8 mouse cellular contexts compared by ENCODE assay signal in the genomic region with DNA sequence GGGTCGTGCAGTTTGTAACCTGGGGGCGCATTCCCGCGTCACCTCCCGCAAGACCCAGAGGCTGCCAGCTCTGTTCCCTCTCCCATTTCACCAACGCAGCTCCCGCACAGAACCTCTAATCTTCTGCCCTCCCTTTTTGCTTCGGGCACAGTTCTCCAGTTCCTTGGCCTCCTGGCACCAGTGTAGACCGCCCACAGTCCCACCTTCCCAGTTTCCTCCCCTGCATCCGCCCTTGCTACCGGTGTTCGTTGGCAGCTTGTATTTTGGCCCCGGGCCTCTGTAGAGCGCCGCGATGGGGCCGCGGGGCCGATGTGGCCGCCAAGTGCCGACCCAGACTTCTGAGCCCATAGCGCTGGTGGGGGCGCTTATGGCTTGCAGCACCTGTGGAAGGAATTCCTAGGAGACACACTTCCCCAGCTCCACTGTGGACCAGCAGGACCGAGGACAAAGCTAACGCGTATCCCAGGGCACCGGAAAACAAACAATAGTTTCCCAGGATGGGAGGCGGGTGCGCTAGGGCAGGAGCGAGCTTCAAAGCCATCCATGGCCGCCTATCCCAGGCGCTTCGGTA. TPM values are rescaled to one million over a fixed set of nuclear protein-coding genes. Genes with fewer than 3 reads are reported as not detected.
DNase-seq lines count a peak whose midpoint lies in the region; ATAC-seq lines count a peak whose summit lies in the region.

Odf3b (minus strand) TSS at position 452 of the 571 bp plus-strand sequence.

- no peak within 1 kb of the TSS for H3K27ac ChIP-seq in embryonic facial prominence, embryonic 14.5 days (replicated peaks; ENCODE audit: low read depth, low read length)
- H3K27ac ChIP-seq in limb, embryonic 11.5 days (replicated peaks; ENCODE audit: low read depth, low read length), result no peak within 1 kb of the TSS
- no peak within 1 kb of the TSS for H3K27ac ChIP-seq in midbrain, embryonic 13.5 days

- no peaks in the 10 kb centered on the region for H3K36me3 ChIP-seq in embryonic facial prominence, embryonic 14.5 days (ENCODE audit: control insufficient read depth, insufficient read depth, low read length)
- no peaks in the 10 kb centered on the region for H3K36me3 ChIP-seq in limb, embryonic 11.5 days (ENCODE audit: control insufficient read depth, insufficient read depth, low read length)
- H3K36me3 ChIP-seq in midbrain, embryonic 13.5 days, result no peaks in the 10 kb centered on the region

- H3K9ac ChIP-seq in embryonic facial prominence, embryonic 14.5 days (ENCODE audit: low read depth, low read length), result peak within 1 kb of the TSS; percentile 45
- peak within 1 kb of the TSS; percentile 5 for H3K9ac ChIP-seq in limb, embryonic 11.5 days (ENCODE audit: low read length)
- peak within 1 kb of the TSS; percentile 58 for H3K9ac ChIP-seq in midbrain, embryonic 13.5 days (replicated peaks)

- peak within 1 kb of the TSS; percentile 39 for H3K4me3 ChIP-seq in embryonic facial prominence, embryonic 14.5 days (ENCODE audit: low read depth, low read length)
- H3K4me3 ChIP-seq in limb, embryonic 11.5 days (ENCODE audit: low read depth, low read length), result peak within 1 kb of the TSS; percentile 34
- peak within 1 kb of the TSS; percentile 38 for H3K4me3 ChIP-seq in midbrain, embryonic 13.5 days (replicated peaks)

- H3K4me2 ChIP-seq in embryonic facial prominence, embryonic 14.5 days (ENCODE audit: low read depth, low read length), result peak within 1 kb of the TSS; percentile 71
- H3K4me2 ChIP-seq in limb, embryonic 11.5 days (ENCODE audit: low read depth, severe bottlenecking), result peak within 1 kb of the TSS; percentile 63
- peak within 1 kb of the TSS; percentile 64 for H3K4me2 ChIP-seq in midbrain, embryonic 13.5 days (replicated peaks)

- H3K4me1 ChIP-seq in embryonic facial prominence, embryonic 14.5 days (ENCODE audit: control insufficient read depth, insufficient read depth, low read length), result peaks cover 17% of the 10 kb centered on the region; the same call in 1 of the 2 replicates
- H3K4me1 ChIP-seq in limb, embryonic 11.5 days (ENCODE audit: control insufficient read depth, insufficient read depth, low read length), result peaks cover 10% of the 10 kb centered on the region
- peaks cover 27% of the 10 kb centered on the region for H3K4me1 ChIP-seq in midbrain, embryonic 13.5 days (replicated peaks)

- under 1% methylated on average over 28 of the region's 33 CpGs for WGBS in embryonic facial prominence, embryonic 14.5 days
- WGBS in limb, embryonic 11.5 days, result under 1% methylated on average over 31 of the region's 33 CpGs
- WGBS in midbrain, embryonic 13.5 days, result 1% methylated on average over 33 of the region's 33 CpGs

- no peaks in the 10 kb centered on the region for H3K9me3 ChIP-seq in embryonic facial prominence, embryonic 14.5 days (ENCODE audit: control insufficient read depth, low read length)
- H3K9me3 ChIP-seq in limb, embryonic 11.5 days (ENCODE audit: control insufficient read depth, low read length), result no peaks in the 10 kb centered on the region
- no peaks in the 10 kb centered on the region for H3K9me3 ChIP-seq in midbrain, embryonic 13.5 days

- peaks cover 59% of the 10 kb centered on the region for H3K27me3 ChIP-seq in embryonic facial prominence, embryonic 14.5 days (replicated peaks; ENCODE audit: control insufficient read depth, insufficient read depth, low read length)
- H3K27me3 ChIP-seq in limb, embryonic 11.5 days (ENCODE audit: control insufficient read depth, insufficient read depth, low read length), result peaks cover 41% of the 10 kb centered on the region
- H3K27me3 ChIP-seq in midbrain, embryonic 13.5 days, result peaks cover 51% of the 10 kb centered on the region

- no peak for ATAC-seq in embryonic facial prominence, embryonic 14.5 days (ENCODE audit: low read depth)
- ATAC-seq in limb, embryonic 11.5 days (ENCODE audit: insufficient number of reproducible peaks, low FRiP score, low TSS enrichment, low read depth), result no peak; the same call in 1 of the 2 replicates
- peak; percentile 21; the same call in 1 of the 2 replicates for ATAC-seq in midbrain, embryonic 13.5 days

- DNase-seq in gastrocnemius, postnatal 10 days, result peak; percentile 15
- DNase-seq in gastrocnemius, adult 8-10 months (ENCODE audit: low spot score in 2 of 2), result no peak
- DNase-seq in embryonic facial prominence, embryonic 14.5 days (ENCODE audit: low spot score), result no peak
- peak; percentile 50 for DNase-seq in heart, postnatal 4 days
- peak; percentile 58 for DNase-seq in limb, embryonic 11.5 days (ENCODE audit: low spot score)
- no peak for DNase-seq in right cerebral cortex, postnatal 10 days (ENCODE audit: low spot score in 2 of 2)
- DNase-seq in right cerebral cortex, adult 2 months (ENCODE audit: low spot score in 2 of 2), result no peak

RNA-seq across cellular contexts. Expression of gene Odf3b, which starts in this region (rescaled TPM):
- total RNA-seq in gastrocnemius, postnatal 10 days (2021), result 1 to 10 TPM in 1 of 2 experiments, under 1 TPM in 1; 0.68 to 1.6 TPM
- total RNA-seq in gastrocnemius, adult 8-10 months (2022), result 1 to 10 TPM in 1 of 4 experiments, under 1 TPM in 2, not detected in 1; 0.41 to 1.5 (median 0.72) TPM
- polyA plus RNA-seq in embryonic facial prominence, embryonic 14.5 days (2014; fragmentation: Nextera tagmentation; extraction: Ambion mirVana), result 1.3 and 1.7 TPM in 2 replicates
- under 1 TPM; 0.26 to 0.72 TPM for total RNA-seq in heart, postnatal 4 days (2021)
- polyA plus RNA-seq in limb, embryonic 11.5 days (2014; fragmentation: Nextera tagmentation; extraction: Ambion mirVana), result 0.34 TPM in 1 of 2 replicates, not detected in the other
- 1.3 TPM in 2 replicates for polyA plus RNA-seq in midbrain, embryonic 13.5 days (2015; fragmentation: Nextera tagmentation; extraction: Ambion mirVana)

Comparison
In these comparisons a context has a peak if more than half of its experiments do, and no peak if none do; other contexts are left out.
1. Peak in DNase-seq in heart, postnatal 4 days; RNA of the gene not detected or under 1 TPM.
2. Peak in DNase-seq, H3K4me3 ChIP-seq, H3K9ac ChIP-seq and H3K4me2 ChIP-seq in limb, embryonic 11.5 days; RNA of the gene not detected or under 1 TPM.
3. H3K9ac ChIP-seq: peak in every context shown above with its lines; median percentile 58 in midbrain, embryonic 13.5 days; 45 in embryonic facial prominence, embryonic 14.5 days; 5 in limb, embryonic 11.5 days.